Mouse (Mus musculus): ENCODE measurements around the gene Enox1.

Enox1 gene

GRCm38 (mm10) chr14:77682888-77683555 lies 526.5 kb downstream of the Enox1 start:
- no peak for DNase-seq (ENCODE audit: low spot score)

GRCm38 (mm10) chr14:77689816-77690215 lies 533.3 kb downstream of the Enox1 start:
- no peak for DNase-seq (ENCODE audit: low spot score)

- DNase-seq (ENCODE audit: low spot score): no peak
Observed at GRCm38 (mm10) chr14:77705006-77705405, 548.4 kb downstream of the Enox1 start.

- no peak for DNase-seq (ENCODE audit: low spot score)
Observed at GRCm38 (mm10) chr14:77706511-77707246, 550.1 kb downstream of the Enox1 start.

- no peak for DNase-seq (ENCODE audit: low spot score)
Observed at GRCm38 (mm10) chr14:77707279-77707678, 550.7 kb downstream of the Enox1 start.

- DNase-seq (ENCODE audit: low spot score): no peak
Observed at GRCm38 (mm10) chr14:77708354-77709150, 552.0 kb downstream of the Enox1 start.

- DNase-seq (ENCODE audit: low spot score): no peak
Observed at GRCm38 (mm10) chr14:77714931-77715535, 558.5 kb downstream of the Enox1 start.

GRCm38 (mm10) chr14:77716981-77717380 lies 560.4 kb downstream of the Enox1 start:
- no peak for DNase-seq (ENCODE audit: low spot score)

- DNase-seq (ENCODE audit: low spot score): no peak
Observed at GRCm38 (mm10) chr14:77718814-77719213, 562.3 kb downstream of the Enox1 start.

GRCm38 (mm10) chr14:77738056-77738455 lies 581.5 kb downstream of the Enox1 start:
- no peak for DNase-seq (ENCODE audit: low spot score)

- no peak for DNase-seq (ENCODE audit: low spot score)
Observed at GRCm38 (mm10) chr14:77738751-77739365, 582.3 kb downstream of the Enox1 start.

GRCm38 (mm10) chr14:77739376-77739775 lies 582.8 kb downstream of the Enox1 start:
- DNase-seq (ENCODE audit: low spot score): no peak

- no peak for DNase-seq (ENCODE audit: low spot score)
Observed at GRCm38 (mm10) chr14:77744638-77745240, 588.2 kb downstream of the Enox1 start.

- no peak for DNase-seq (ENCODE audit: low spot score)
Observed at GRCm38 (mm10) chr14:77748920-77749319, 592.4 kb downstream of the Enox1 start.

Measured in layer of hippocampus, adult 9-10 months (tissue).